Mouse (Mus musculus): Measurements from ENCODE around the gene Khdc4. TPM values are rescaled to one million over a fixed set of nuclear protein-coding genes. Genes with fewer than 3 reads are reported as not detected.

Gene Khdc4
- total and polyA plus RNA-seq, 3 experiments = 43.2 to 67.9 (median 61.4) TPM

DNA sequence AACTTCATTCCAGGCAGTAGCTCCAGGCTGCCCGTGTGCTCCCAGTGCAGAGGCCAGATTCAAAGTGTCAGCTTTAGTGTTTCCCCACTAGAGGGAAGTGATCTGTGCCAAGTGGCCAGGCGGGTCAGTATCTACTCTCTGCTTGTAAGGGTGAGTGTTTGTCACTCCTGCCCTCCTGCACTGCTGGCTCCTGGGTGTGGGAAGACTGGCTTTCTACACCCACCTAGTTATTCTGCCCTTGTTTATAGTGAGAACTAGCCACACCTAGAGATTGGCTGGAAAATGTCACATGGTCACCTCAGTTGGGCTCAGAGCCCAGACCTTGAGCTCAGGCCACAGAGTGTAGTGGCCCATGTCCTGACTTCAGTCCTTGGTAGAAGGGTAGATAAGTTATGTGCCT is 33.5 kb downstream of the Khdc4 start:
- DNase-seq = peak; percentile 74

DNA sequence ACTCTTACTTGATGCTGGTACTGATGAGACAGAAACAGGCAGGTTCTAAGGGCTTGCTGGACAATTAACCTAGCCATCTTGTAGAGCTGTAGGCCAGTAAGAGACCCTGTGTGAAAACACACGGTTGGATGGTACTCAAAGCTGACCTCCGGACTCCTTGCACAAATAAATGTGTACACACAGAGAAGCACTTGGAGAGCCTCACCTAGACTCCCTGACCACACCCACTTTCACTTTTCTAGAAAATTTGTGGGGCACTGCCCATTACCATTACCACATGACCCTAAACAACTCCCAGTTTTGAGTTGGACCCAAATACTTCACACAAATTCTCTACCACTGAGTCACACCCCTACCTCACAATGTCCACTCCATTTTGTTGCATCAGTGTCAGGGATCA is 51.0 kb downstream of the Khdc4 start:
- no peak for DNase-seq

DNA sequence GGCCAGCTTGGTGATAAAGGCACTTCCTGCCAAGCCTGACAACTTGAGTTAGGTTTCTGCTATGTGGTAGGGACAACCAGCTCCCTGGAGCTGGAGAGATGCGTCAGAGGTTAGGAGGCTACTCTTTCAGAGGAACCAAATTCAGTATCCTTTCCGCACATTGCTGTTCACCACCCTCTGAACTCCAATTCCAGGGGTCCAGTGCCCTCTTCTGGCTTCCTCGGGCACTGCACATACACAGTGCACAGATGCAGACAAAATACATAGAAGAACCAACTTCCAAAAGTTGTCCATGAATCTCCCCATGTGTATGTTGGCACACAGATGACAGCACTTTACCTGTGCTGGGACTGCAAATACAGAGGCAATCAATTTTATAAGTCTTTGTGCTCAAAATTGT is 53.0 kb downstream of the Khdc4 start:
- peak; percentile 72 for DNase-seq

DNA sequence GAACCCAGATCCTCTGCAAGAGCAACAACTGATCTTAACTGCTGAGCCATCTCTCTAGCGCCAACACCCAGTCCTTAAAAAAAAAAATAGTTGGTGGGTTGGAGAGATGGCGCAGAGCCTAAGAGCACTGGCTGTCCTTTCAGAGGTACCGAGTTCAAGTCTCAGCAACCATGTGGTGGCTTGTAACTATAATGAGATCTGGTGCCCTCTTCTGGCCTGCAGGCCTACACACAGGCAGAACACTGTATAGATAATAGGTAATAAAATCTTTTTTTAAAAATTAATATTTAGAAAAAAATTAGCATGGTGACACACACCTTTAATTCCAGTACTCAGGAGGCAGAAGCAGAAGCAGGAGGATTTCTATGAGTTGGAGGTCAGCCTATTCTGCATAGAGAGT is 54.5 kb downstream of the Khdc4 start:
- DNase-seq = no peak

DNA sequence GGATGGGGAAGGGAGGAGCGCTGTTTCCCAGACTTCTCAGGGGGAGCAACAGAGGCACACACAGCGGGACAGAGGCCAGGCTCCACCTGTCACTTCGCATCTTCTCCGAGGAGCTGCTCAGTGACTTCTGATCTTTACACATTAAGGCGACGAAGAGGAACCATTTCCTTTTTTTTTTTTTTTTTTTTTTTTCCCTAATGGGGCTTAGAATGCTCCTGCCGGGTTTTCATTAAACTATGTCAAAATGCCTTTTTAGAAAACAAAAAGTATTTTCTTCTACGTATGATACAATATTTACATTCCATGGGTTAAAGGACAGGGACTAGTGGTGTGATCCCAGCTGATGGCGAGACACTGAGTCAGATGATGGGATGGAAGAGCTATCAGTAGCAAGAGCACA is 59.9 kb downstream of the Khdc4 start:
- DNase-seq = no peak

DNA sequence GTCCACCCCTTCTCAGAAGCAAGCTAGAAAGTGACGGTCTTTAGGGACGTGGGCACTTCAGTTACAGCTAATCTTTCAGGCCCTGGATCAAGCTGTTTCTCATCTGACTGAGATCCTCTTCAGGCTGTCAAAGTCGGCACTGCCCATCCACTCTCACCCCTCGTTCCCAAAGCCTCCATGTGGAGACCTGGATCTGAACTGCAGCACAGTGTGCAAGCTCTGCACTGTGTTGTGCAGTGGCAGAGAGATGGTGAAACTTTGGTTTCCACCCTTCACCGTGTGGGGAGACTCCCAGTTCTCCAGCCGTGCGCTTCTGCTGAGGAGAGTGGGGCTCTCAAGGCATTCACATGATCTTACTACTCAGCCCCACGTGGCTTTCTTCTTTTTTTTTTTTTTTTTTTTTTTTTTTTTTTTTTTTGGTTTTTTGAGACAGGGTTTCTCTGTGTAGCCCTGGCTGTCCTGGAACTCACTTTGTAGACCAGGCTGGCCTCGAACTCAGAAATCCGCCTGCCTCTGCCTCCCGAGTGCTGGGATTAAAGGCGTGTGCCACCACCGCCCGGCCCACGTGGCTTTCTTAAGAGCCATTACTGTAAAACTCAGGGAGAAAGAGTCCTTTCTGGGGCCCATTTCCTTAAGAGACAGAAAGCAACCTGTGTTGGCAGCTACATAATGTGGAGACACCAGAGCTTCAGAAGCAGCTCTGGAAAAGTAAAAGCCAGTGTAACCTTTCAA is 60.7 kb downstream of the Khdc4 start:
- no peak for DNase-seq

DNA sequence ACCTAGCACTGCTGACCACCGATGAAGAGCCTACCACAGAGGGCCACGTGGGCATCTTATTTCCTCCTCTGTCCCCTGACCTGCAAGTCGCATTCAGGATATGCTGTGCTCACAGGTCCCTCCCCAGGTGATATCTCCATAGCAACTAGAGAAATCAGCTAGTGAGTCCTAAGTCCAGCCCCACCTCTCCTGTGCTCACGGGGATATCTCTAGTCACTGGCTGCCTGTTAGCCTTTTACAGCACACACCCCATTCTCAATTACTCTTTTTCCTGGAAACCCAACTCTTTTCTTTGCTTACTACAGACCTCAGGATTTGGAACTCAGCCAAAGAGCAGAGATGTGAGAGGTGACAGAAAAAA is 61.2 kb downstream of the Khdc4 start:
- DNase-seq = no peak

DNA sequence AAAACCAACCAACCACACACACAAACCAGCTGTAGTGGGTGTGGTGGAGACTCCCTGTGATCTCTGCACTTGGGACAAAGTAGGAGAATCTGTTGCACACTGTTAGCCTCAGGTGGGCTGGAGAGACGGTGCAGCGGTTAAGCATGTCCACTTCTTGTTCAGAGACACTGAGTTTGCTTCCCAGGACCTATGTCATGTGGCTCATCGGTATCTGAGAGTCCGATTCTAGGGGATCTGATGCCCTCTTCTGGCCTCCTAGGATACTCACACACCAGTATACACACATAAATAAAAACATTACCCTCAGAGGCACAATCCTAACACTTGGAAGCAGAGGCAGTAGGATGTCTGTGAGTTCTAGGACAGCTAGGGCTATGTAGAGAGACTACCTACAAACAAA is 68.7 kb downstream of the Khdc4 start:
- DNase-seq = no peak

DNA sequence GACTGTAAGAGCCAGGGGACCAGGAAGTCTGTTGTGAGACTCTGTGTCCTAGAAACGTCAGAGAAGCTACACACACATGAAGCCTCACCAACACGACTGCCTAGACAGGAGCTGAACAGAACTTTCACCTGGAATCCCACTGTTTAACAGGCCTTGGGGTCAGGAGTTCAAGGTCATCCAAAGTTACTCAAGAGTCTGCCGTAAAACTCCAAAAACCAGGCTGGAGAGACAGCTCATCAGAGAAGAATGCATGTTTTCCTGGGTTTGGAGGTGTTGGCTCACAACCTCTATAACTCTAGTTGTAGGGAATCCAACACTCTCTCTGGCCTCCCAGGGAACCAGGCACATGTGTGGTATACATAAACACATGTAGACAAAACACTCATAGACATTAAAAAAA is 69.9 kb downstream of the Khdc4 start:
- DNase-seq = peak; percentile 13

DNA sequence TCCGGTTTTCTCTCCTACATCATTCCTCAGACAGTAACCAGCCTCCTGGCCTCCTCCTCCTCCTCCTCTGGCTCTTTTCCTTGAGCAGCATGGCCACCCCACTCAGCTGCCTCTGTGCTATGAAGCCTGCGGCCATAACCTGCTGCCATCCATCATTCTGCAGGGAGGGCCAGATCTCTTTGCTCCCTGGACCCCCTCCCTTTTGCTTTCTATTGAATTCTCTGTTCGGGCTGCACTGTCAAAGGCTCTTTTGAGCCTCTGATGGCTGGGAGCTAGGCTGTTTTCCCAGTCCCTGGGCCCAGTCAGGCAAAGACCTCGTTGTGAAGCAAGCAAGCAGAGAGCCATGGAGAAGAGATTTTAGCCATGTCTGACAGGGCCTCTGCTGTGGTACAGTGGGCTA is 70.7 kb downstream of the Khdc4 start:
- no peak for DNase-seq

DNA sequence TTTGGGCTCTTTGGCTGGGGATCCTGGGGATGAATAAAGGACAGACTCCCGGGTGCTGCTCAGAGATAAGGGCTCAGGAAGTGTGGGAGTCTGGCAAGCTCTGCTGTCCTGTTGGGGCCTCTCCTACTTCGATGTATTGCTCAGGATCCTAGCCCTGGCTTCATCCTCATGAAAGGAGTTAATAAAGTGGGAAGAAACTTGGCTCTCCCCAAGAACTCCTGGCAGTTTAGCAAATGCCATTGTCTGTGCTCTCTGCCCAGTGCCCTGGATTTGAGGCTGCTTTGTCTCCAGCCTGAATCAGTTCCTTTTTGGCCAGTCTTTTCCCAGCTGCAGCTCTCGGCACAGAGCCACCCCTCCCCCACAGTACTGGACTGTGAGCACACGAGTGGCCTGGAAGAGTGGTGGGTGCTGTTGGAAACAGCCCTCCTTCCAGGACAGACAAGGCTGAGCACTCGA is 72.5 kb downstream of the Khdc4 start:
- peak; percentile 41 for DNase-seq

DNA sequence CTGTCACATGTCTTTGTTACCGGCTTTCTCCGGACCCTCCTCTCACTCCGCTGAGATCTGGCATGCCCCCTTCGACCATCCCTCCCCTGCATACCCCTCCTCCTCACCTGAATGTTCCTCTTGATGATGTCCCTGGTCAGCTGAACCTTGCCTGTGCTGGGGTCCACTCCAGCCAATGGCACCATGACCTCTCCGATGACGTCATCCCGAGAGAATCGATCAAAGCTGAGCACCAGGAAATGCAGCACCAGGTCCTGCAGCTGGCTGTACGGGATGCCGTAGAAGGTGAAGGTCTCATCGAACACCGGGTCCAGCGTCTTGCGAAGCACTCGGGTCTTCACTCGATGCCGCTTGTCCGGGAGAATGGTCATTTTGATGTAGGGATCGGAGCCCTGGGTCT is 76.0 kb downstream of the Khdc4 start:
- DNase-seq = no peak

DNA sequence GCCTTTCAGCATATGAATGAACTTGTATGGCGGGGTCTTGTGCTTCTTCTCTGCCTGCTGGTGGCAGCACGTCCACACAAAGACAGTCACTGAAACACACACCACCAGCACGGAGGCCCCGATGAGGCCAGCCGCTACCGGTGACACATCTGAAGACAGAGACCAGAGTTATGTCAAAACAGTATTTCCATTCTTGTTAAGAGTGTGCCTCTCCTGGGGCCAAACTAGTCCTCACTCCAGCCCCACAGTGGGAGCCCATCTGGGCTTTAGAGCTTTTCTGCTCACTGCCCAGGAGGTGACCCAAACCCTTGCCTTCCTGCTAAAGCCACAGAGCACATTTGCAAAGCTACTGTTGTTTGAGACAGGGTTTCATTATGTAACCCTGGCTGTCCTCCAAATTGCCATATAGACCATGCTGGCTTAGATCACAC is 76.8 kb downstream of the Khdc4 start:
- no peak for DNase-seq

Other genes starting within 250 kb of the Khdc4 start
- gene Sema4a, start 224.6 kb upstream of the Khdc4 start, total RNA-seq (2021) = 10 to 100 TPM in 1 of 2 experiments, 1 to 10 TPM in 1; 8.8 to 14.3 TPM
- gene Sema4a, start 224.6 kb upstream of the Khdc4 start, polyA plus RNA-seq (2012; rRNA removed) = 31.8 and 42.4 TPM in 2 replicates
- gene Lmna, start 175.8 kb upstream of the Khdc4 start, total RNA-seq (2021) = 100 to 1,000 TPM in 1 of 2 experiments, 10 to 100 TPM in 1; 78.2 to 158 TPM
- 170 and 236 TPM in 2 replicates for gene Lmna, start 175.8 kb upstream of the Khdc4 start, polyA plus RNA-seq (2012; rRNA removed)
- 1 to 10 TPM; 2.3 to 3.2 TPM for gene Mex3a, start 153.4 kb upstream of the Khdc4 start, total RNA-seq (2021)
- 1.7 and 2.1 TPM in 2 replicates for gene Mex3a, start 153.4 kb upstream of the Khdc4 start, polyA plus RNA-seq (2012; rRNA removed)
- not detected for gene Rab25, start 137.5 kb upstream of the Khdc4 start, total RNA-seq (2021)
- gene Rab25, start 137.5 kb upstream of the Khdc4 start, polyA plus RNA-seq (2012; rRNA removed) = 0.09 and 0.10 TPM in 2 replicates
- gene Lamtor2, start 132.7 kb upstream of the Khdc4 start, total RNA-seq (2021) = 100 to 1,000 TPM; 153 to 154 TPM
- 107 and 117 TPM in 2 replicates for gene Lamtor2, start 132.7 kb upstream of the Khdc4 start, polyA plus RNA-seq (2012; rRNA removed)
- 100 to 1,000 TPM in 1 of 2 experiments, 10 to 100 TPM in 1; 61.1 to 100 TPM for gene Ubqln4, start 132.0 kb upstream of the Khdc4 start, total RNA-seq (2021)
- gene Ubqln4, start 132.0 kb upstream of the Khdc4 start, polyA plus RNA-seq (2012; rRNA removed) = 77.9 and 96.2 TPM in 2 replicates
- 100 to 1,000 TPM; 178 to 218 TPM for gene Ssr2, start 109.9 kb upstream of the Khdc4 start, total RNA-seq (2021)
- 110 and 151 TPM in 2 replicates for gene Ssr2, start 109.9 kb upstream of the Khdc4 start, polyA plus RNA-seq (2012; rRNA removed)
- 10 to 100 TPM; 26.3 to 33.3 TPM for gene Arhgef2, start 79.8 kb upstream of the Khdc4 start, total RNA-seq (2021)
- gene Arhgef2, start 79.8 kb upstream of the Khdc4 start, polyA plus RNA-seq (2012; rRNA removed) = 35.9 and 37.5 TPM in 2 replicates
- gene Rxfp4, start 32.7 kb upstream of the Khdc4 start, total RNA-seq (2021) = not detected
- not detected in 2 replicates for gene Rxfp4, start 32.7 kb upstream of the Khdc4 start, polyA plus RNA-seq (2012; rRNA removed)
- 10 to 100 TPM; 49.2 to 58.9 TPM for gene Rit1, start 31.0 kb downstream of the Khdc4 start, total RNA-seq (2021)
- 41.4 and 41.5 TPM in 2 replicates for gene Rit1, start 31.0 kb downstream of the Khdc4 start, polyA plus RNA-seq (2012; rRNA removed)
- gene Syt11, start 89.4 kb downstream of the Khdc4 start, total RNA-seq (2021) = 10 to 100 TPM; 10.1 to 15.1 TPM
- gene Syt11, start 89.4 kb downstream of the Khdc4 start, polyA plus RNA-seq (2012; rRNA removed) = 5.1 and 5.7 TPM in 2 replicates
- 10 to 100 TPM; 25.8 to 27.4 TPM for gene Gon4l, start 149.4 kb downstream of the Khdc4 start, total RNA-seq (2021)
- gene Gon4l, start 149.4 kb downstream of the Khdc4 start, polyA plus RNA-seq (2012; rRNA removed) = 9.1 and 9.7 TPM in 2 replicates
- 10 to 100 TPM; 18.9 to 25.2 TPM for gene Msto1, start 228.2 kb downstream of the Khdc4 start, total RNA-seq (2021)
- 28.4 and 30.2 TPM in 2 replicates for gene Msto1, start 228.2 kb downstream of the Khdc4 start, polyA plus RNA-seq (2012; rRNA removed)

Data from adrenal gland, adult 2 months (tissue).